Mouse (Mus musculus): ENCODE data around the gene Ankrd24.
A peak's percentile ranks its signal among the peaks of the same experiment; 100 is the strongest.

Ankrd24 gene

GRCm38 (mm10) chr10:81628390-81628789 lies at the start of gene Ankrd24:
Gene Ankrd24, plus strand, starts transcription at chr10:81628540.
- DNase-seq (ENCODE audit: low read depth, low spot score) = no peak

- DNase-seq (ENCODE audit: low read depth, low spot score) = no peak
Measured at GRCm38 (mm10) chr10:81579967-81580366, 48.4 kb upstream of the Ankrd24 start.

DNA sequence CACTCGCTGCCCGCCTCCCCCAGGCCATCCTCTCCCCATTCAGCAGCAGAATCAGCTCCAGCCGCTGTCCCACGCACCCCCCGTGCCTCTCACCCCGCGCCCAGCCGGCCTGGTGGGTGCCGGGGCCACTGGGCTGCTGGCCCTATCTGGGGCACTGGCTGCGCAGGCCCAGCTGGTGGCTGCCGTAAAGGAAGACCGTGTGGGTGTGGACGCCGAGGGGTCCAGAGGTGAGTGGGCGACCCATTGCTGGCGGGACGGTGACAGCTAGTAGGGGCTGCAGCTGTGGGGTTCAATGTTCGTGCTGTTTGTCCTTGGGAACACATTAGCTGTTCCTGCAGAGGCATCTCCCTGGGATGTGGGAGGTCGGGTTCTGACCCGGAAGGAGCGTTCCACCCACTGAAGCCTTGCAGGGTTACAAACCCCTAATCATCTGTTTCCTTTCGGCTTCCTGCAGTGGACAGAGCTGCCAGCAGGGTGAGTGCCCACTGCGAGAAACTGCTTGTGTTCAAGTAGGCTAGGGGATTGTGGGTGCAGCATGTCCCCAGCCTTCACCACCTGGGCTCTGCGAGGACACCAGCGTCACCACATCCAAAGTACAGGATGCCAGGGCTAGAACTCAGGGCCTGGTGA lies 47.8 kb upstream of the Ankrd24 start:
- DNase-seq (ENCODE audit: low read depth, low spot score) = no peak

DNA sequence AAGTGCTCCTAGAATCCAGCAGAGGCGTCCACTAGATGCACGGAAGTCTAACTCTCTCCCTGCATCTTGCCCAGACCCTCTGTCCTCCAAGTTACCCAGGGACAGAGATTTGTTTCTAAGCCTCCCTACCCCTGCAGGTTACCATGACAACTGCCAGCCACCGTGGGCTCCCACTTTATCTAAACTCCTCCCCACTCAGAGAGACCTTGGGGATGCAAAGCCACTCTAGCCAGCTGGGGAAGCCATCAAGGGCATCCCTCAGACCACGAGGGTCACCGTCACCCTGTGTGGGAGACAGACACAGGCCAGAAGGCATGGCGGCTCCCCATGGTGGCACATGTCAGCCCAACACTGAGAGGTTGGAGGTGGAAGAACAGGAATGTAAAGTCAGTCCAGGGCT lies 45.0 kb upstream of the Ankrd24 start:
- no peak for DNase-seq (ENCODE audit: low read depth, low spot score)

DNA sequence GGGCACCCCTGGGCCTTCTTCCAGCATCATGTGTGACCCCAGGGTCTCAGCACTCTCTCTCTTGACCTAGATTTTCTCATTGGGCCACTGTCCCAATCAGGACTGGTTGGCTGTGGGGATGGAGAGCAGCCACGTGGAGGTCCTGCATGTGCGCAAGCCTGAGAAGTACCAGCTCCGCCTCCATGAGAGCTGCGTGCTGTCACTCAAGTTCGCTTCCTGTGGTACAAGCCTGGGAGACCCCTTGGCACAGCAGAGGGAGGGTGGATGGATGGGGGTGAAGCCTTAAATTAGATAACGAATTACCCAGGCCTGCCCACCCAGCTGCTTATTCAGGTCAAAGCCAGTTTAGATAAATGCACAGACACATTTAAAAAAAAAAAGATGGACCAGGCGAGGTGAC lies 39.6 kb upstream of the Ankrd24 start:
- no peak for DNase-seq (ENCODE audit: low read depth, low spot score)

DNA sequence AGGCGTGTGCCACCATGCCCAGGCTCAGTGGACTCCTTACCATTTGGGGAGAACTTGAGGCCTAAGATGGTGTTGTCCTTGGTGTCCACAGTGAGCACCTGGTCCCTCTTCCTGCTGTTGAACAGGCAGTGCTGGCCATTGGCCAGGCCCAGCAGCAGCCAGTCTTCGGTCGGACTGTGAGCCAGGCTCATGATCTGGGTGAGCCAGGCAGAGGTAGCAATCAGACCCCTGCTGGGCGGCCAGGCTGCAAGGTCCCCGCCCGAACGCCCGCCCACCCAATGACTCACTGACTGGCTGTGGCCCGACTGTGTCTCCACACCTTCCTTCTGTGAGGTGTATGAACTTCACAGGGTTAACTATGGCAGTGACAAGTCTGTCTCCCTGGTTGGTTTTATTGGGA lies 36.5 kb upstream of the Ankrd24 start:
- DNase-seq (ENCODE audit: low read depth, low spot score) = no peak

- no peak for DNase-seq (ENCODE audit: low read depth, low spot score)
Measured at GRCm38 (mm10) chr10:81592631-81593030, 35.7 kb upstream of the Ankrd24 start.

DNA sequence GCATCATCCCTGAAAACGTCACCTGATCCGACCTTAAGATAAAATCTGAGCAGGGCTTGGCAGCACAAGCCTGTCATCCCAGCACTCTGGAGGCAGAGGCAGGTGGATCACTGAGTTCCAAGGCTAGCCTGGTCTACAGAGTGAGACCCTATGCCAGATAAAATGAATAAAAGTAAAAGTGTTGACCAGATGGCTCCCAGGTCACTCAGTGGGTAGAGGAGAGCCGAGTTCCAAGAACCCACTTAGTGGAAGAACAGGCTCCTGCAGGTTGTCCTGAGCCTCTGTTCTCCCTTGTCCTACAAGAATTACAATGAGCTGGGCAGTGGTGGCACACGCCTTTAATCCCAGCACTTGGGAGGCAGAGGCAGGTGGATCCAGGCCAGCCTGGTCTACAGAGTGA lies 35.1 kb upstream of the Ankrd24 start:
- DNase-seq (ENCODE audit: low read depth, low spot score) = no peak

- no peak for DNase-seq (ENCODE audit: low read depth, low spot score)
Measured at GRCm38 (mm10) chr10:81593935-81594334, 34.4 kb upstream of the Ankrd24 start.

GRCm38 (mm10) chr10:81595599-81595998 lies 32.7 kb upstream of the Ankrd24 start:
- DNase-seq (ENCODE audit: low read depth, low spot score) = no peak

GRCm38 (mm10) chr10:81596611-81597010 lies 31.7 kb upstream of the Ankrd24 start:
- no peak for DNase-seq (ENCODE audit: low read depth, low spot score)

- no peak for DNase-seq (ENCODE audit: low read depth, low spot score)
Measured at GRCm38 (mm10) chr10:81597137-81597950, 31.0 kb upstream of the Ankrd24 start.

- no peak for DNase-seq (ENCODE audit: low read depth, low spot score)
Measured at GRCm38 (mm10) chr10:81598342-81598741, 30.0 kb upstream of the Ankrd24 start.

DNA sequence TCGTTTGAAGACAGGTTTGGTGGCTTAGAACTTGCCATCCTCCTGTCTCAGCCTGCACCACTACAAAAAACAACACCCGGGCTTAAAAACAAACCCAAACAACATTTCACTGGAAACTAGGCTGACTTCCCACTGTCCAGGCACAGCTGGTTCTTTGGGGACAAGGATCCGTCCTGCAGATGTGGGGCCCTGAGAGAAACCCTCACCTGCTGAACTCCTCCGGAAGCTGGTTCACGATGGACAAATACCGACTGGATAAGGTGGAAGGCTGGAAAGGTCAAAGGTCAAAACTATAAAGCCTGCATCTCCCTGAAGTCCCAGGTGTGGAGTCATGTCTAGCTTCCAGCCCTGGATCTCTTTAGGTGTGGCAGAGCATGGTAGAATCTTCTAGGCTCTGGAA lies 29.5 kb upstream of the Ankrd24 start:
- DNase-seq (ENCODE audit: low read depth, low spot score) = no peak

- DNase-seq (ENCODE audit: low read depth, low spot score) = no peak
Measured at GRCm38 (mm10) chr10:81599630-81600029, 28.7 kb upstream of the Ankrd24 start.

- no peak for DNase-seq (ENCODE audit: low read depth, low spot score)
Measured at GRCm38 (mm10) chr10:81600096-81600495, 28.2 kb upstream of the Ankrd24 start.

GRCm38 (mm10) chr10:81600738-81601203 lies 27.6 kb upstream of the Ankrd24 start, which contains the start of gene Tle6:
Gene Tle6, minus strand, starts transcription at chr10:81601073.
- DNase-seq (ENCODE audit: low read depth, low spot score) = peak; percentile 91

- no peak for DNase-seq (ENCODE audit: low read depth, low spot score)
Measured at GRCm38 (mm10) chr10:81601396-81601905, 26.9 kb upstream of the Ankrd24 start.

GRCm38 (mm10) chr10:81602741-81603151 lies 25.6 kb upstream of the Ankrd24 start:
- peak; percentile 84 for DNase-seq (ENCODE audit: low read depth, low spot score)

GRCm38 (mm10) chr10:81604019-81604967 lies 24.0 kb upstream of the Ankrd24 start:
- no peak for DNase-seq (ENCODE audit: low read depth, low spot score)

DNA sequence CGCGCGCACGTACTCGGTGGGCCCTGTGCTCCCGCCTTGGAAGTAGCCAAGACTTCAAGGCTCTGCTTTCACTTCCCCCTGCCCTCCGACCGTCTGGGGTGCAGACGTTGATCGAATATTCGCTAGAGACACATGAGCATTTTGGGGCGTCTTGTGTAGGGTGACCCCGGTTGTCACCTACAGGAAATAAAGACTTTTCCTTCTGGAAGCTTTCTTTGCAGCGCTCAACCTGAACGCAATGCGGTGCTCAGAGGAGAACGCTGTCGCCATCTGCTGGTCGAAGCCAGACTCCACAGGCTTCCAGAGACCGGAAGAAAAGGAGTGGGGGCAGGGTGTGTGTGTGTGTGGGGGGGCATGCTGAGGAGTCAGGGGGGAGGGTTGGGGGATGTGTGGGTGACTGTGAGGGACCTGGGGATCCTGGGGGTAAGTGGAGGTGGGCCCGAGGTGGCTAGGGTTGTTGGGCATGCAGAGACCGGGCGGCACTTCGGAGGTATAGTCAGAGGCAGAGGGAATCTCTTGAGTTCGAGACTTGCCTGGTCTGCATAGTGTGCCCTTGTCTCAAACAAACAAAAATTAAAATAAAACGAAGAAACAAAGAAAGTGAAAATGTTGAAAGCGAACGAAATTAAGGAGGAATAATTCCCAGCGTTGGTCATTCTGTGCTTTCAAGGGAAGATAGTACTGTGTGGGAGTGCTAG lies 23.2 kb upstream of the Ankrd24 start:
- DNase-seq (ENCODE audit: low read depth, low spot score) = peak; percentile 87
